Mouse (Mus musculus) T-helper 2 cell (primary cell): ENCODE data around the gene Galnt12.

ENCODE experiments used
- in situ Hi-C: fragments of 300-600 bp; cut with MboI, MseI; formaldehyde crosslinking; loops from one replicate; pipeline ENCODE4 v1.15.1; 2025; ENCODE audit warnings: high pct_unique_total_duplicates

Gene Galnt12

GRCm38 (mm10) chr4:47150806-47151205, 59.1 kb downstream of the Galnt12 start:
- in situ Hi-C loops, result no loop called here

- in situ Hi-C loops, result no loop called here
These were observed 60.0 kb downstream of the Galnt12 start for GRCm38 (mm10) chr4:47151553-47152183.

GRCm38 (mm10) chr4:47161103-47161755, 69.5 kb downstream of the Galnt12 start:
- in situ Hi-C loops, result no loop called here

GRCm38 (mm10) chr4:47161756-47162587, 70.3 kb downstream of the Galnt12 start:
- in situ Hi-C loops, result no loop called here

GRCm38 (mm10) chr4:47172314-47172713, 80.6 kb downstream of the Galnt12 start:
- in situ Hi-C loops, result no loop called here
